Mouse (Mus musculus): ENCODE measurements around the gene Topbp1.

The Topbp1 gene

GRCm38 (mm10) chr9:103387011-103387653 is 82.1 kb downstream of the Topbp1 start:
- DNase-seq, result no peak

- DNase-seq, result no peak
These were observed 84.2 kb downstream of the Topbp1 start for GRCm38 (mm10) chr9:103389261-103389660.

- no peak for DNase-seq
These were observed 86.9 kb downstream of the Topbp1 start for GRCm38 (mm10) chr9:103391796-103392372.

- DNase-seq, result no peak
These were observed 88.2 kb downstream of the Topbp1 start for GRCm38 (mm10) chr9:103393256-103393655.

GRCm38 (mm10) chr9:103398509-103399157 is 93.6 kb downstream of the Topbp1 start:
- no peak for DNase-seq

Measured in spleen, adult 18-20 months (tissue).